Mouse (Mus musculus) cerebellum, adult (tissue): ENCODE measurements at regions not wholly inside any gene's neighbourhood (a gene's known extent, or its start where the extent isn't known, plus 50 kb on each side); places are given as distances from the start of the nearest gene placed in this dataset.

Source experiments
- ATAC-seq: cut with Nextera tagmentation; 2 replicates; pipeline ENCODE4 v1.9.2; 2017; ENCODE audit warnings: mild to moderate bottlenecking, moderate library complexity, mixed read lengths; ENCODE audit not compliant: insufficient number of reproducible peaks, low FRiP score, low TSS enrichment

- no peak for ATAC-seq
These were observed 62.9 kb downstream of the Cst10 start for GRCm38 (mm10) chr2:149467801-149468200.

- no peak for ATAC-seq
These were observed 67.6 kb downstream of the Cst10 start for GRCm38 (mm10) chr2:149472411-149472810.

GRCm38 (mm10) chr2:149493280-149493988, 88.6 kb downstream of the Cst10 start:
- peak; percentile 75 for ATAC-seq

GRCm38 (mm10) chr2:149512870-149513269, 108.0 kb downstream of the Cst10 start:
- no peak for ATAC-seq

- no peak for ATAC-seq
These were observed 119.6 kb downstream of the Cst10 start for GRCm38 (mm10) chr2:149524424-149524823.

- no peak for ATAC-seq
These were observed 138.0 kb downstream of the Cst10 start for GRCm38 (mm10) chr2:149542837-149543236.

- no peak for ATAC-seq
These were observed 140.9 kb downstream of the Cst10 start for GRCm38 (mm10) chr2:149545708-149546107.

- ATAC-seq = no peak
These were observed 141.9 kb downstream of the Cst10 start for GRCm38 (mm10) chr2:149546639-149547200.

- no peak for ATAC-seq
These were observed 150.4 kb downstream of the Cst10 start for GRCm38 (mm10) chr2:149555209-149555608.

- ATAC-seq = no peak
These were observed 168.9 kb downstream of the Cst10 start for GRCm38 (mm10) chr2:149573773-149574172.

GRCm38 (mm10) chr2:149602581-149602980, 197.7 kb downstream of the Cst10 start:
- no peak for ATAC-seq

GRCm38 (mm10) chr2:149613381-149613780, 208.5 kb downstream of the Cst10 start:
- no peak for ATAC-seq

- no peak for ATAC-seq
These were observed 209.5 kb downstream of the Cst10 start for GRCm38 (mm10) chr2:149614078-149614939.

GRCm38 (mm10) chr2:149625626-149626025, 203.4 kb upstream of the Syndig1 start:
- no peak for ATAC-seq

- no peak for ATAC-seq
These were observed 187.8 kb upstream of the Syndig1 start for GRCm38 (mm10) chr2:149641207-149641606.

- no peak for ATAC-seq
These were observed 177.2 kb upstream of the Syndig1 start for GRCm38 (mm10) chr2:149651829-149652228.

GRCm38 (mm10) chr2:149661086-149661485, 167.9 kb upstream of the Syndig1 start:
- no peak for ATAC-seq

- no peak for ATAC-seq
These were observed 164.6 kb upstream of the Syndig1 start for GRCm38 (mm10) chr2:149664377-149664776.

GRCm38 (mm10) chr2:149666412-149666811, 162.6 kb upstream of the Syndig1 start:
- no peak for ATAC-seq

GRCm38 (mm10) chr2:149671870-149672269, 157.1 kb upstream of the Syndig1 start:
- ATAC-seq = no peak

GRCm38 (mm10) chr2:149679822-149680459, 149.1 kb upstream of the Syndig1 start:
- no peak for ATAC-seq
